Mouse (Mus musculus) ES-Bruce4 (cell line): ENCODE results near the gene Ggct.

Experiments
- CTCF ChIP-seq: IDR thresholded peaks from one replicate; pipeline ENCODE4 v1.8.1; 2011; ENCODE audit warnings: low read depth, low read length
- EP300 ChIP-seq: IDR thresholded peaks from 2 replicates; pipeline ENCODE4 v1.6.1; 2011; ENCODE audit warnings: low read depth, low read length; ENCODE audit not compliant: insufficient read depth
- POLR2A ChIP-seq: IDR thresholded peaks from one replicate; pipeline ENCODE4 v1.8.1; 2011; ENCODE audit warnings: low read length; ENCODE audit not compliant: insufficient read depth

GRCm38 (mm10) chr6:55014184-55014583 is 21.4 kb upstream of the Ggct start:
- TF ChIP-seq POLR2A: no peak
- no peak for TF ChIP-seq CTCF
- no peak for TF ChIP-seq EP300
